Mouse (Mus musculus) megakaryocyte, embryonic 14.5 days (primary cell): ENCODE measurements at regions not wholly inside any gene's neighbourhood (a gene's known extent, or its start where the extent isn't known, plus 50 kb on each side); places are given as distances from the start of the nearest gene placed in this dataset.

Experiments used
- FLI1 ChIP-seq: IDR thresholded peaks from 2 replicates; pipeline ENCODE4 v1.6.1; 2012; ENCODE audit warnings: low read length, inconsistent platforms, mixed read lengths
- GATA1 ChIP-seq: IDR thresholded peaks from 3 replicates; pipeline ENCODE4 v1.6.1; 2012; ENCODE audit warnings: mixed read lengths, low read length, inconsistent platforms, borderline replicate concordance

DNA sequence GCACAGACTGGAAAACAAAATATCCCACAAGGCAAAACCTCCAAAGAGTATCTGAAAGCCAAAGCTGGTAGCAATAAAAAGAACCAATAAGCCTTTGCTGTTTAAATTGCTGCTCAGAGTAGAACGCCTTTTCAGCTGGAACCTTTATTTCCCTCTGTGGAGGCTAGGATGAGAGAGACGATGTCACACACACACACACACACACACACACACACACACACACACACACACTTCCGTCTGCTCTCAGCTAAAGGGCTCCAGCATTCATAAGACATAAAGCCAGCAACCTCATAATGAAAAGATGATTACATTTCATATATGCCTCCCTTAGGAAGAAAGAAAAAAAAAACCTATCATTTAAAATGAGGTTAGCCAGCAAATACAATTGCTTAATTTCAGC is 510.5 kb downstream of the Fat4 start:
- TF ChIP-seq GATA1 (no peak), FLI1 (no peak)
